22 mouse cellular contexts compared by ENCODE assay signal in the genomic region with DNA sequence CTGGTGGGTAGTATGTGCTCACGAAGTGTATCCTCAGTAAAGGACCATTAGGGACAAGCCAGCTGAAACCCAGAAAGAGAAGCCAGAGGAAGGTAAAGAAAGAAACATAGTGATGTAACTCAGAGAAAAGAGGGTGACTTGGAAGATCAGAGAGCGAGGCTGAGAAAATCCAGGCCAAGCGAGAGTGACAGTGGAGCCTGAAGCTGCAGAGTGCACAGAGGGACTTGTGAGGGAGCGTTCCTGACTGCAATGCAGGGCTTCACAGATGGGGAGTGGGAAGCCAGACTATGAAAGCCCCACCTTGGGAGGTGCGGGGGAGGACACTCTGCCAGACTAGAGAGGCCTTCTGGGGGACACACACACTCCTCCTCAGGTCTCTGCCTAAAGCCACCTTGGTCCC. TPM values are rescaled to one million over a fixed set of nuclear protein-coding genes. Genes with fewer than 3 reads are reported as not detected.
"Had no signal": no experiment of that assay in that cellular context is flagged by ENCODE, and none has a peak within 500 bp of the region (broad histone marks: within the 10 kb centered on the region; RNA-seq: fewer than 3 reads in every experiment).

No protein-coding gene starts in this region.

- H3K4me3 ChIP-seq: limb, embryonic 15.5 days; liver, embryonic 12.5 days; midbrain, embryonic 15.5 days; neural tube, embryonic 13.5 days had no signal

- H3K4me1 ChIP-seq: midbrain, embryonic 15.5 days; neural tube, embryonic 13.5 days had no signal

- H3K4me2 ChIP-seq: limb, embryonic 15.5 days; liver, embryonic 12.5 days; lung, embryonic 14.5 days; midbrain, embryonic 11.5 days; midbrain, embryonic 15.5 days; neural tube, embryonic 13.5 days had no signal

- H3K27me3 ChIP-seq: limb, embryonic 15.5 days; neural tube, embryonic 13.5 days had no signal

- H3K9me3 ChIP-seq: limb, embryonic 15.5 days; liver, embryonic 12.5 days; megakaryocyte, embryonic 14.5 days; midbrain, embryonic 15.5 days; neural tube, embryonic 13.5 days had no signal

- H3K27ac ChIP-seq: limb, embryonic 15.5 days; liver, embryonic 12.5 days; midbrain, embryonic 15.5 days; neural tube, embryonic 13.5 days had no signal

- H3K36me3 ChIP-seq: limb, embryonic 15.5 days; liver, embryonic 12.5 days; midbrain, embryonic 15.5 days; neural tube, embryonic 13.5 days had no signal

- H3K9ac ChIP-seq: limb, embryonic 15.5 days; liver, embryonic 12.5 days; lung, embryonic 14.5 days; midbrain, embryonic 15.5 days; neural tube, embryonic 13.5 days had no signal

- ATAC-seq: liver, embryonic 12.5 days; midbrain, embryonic 15.5 days had no signal

- DNase-seq: kidney, postnatal 36 days; layer of hippocampus, adult 9-11 months; layer of hippocampus, postnatal 36 days; lung, embryonic 14.5 days; lung, postnatal 10 days; lung, postnatal 4 days; retina, postnatal 1 day; right cerebral cortex, postnatal 4 days; spleen, adult 18-20 months; thymus, postnatal 36 days had no signal

RNA-seq across cellular contexts. Expression of gene Atp2a1, which starts 4.7 kb away (rescaled TPM):
- polyA plus RNA-seq: lung, embryonic 14.5 days; stomach, embryonic 14.5 days had no signal

RNA-seq across cellular contexts. Expression of gene Cd19, which starts 43.5 kb away (rescaled TPM):
- total RNA-seq: layer of hippocampus, adult 18-20 months; layer of hippocampus, postnatal 36 days; left cerebral cortex, adult 8-10 months; left cerebral cortex, postnatal 25 days had no signal
- polyA plus RNA-seq: kidney, embryonic 14.5 days; limb, embryonic 11.5 days; liver, embryonic 12.5 days; lung, embryonic 14.5 days; midbrain, embryonic 11.5 days; midbrain, embryonic 15.5 days; stomach, embryonic 14.5 days had no signal
